Mouse (Mus musculus): ENCODE measurements around the gene Tmem129. TPM values are rescaled to one million over a fixed set of nuclear protein-coding genes. Genes with fewer than 3 reads are reported as not detected.

The Tmem129 gene
- polyA plus RNA-seq, 1 experiment, result 27.2 TPM

DNA sequence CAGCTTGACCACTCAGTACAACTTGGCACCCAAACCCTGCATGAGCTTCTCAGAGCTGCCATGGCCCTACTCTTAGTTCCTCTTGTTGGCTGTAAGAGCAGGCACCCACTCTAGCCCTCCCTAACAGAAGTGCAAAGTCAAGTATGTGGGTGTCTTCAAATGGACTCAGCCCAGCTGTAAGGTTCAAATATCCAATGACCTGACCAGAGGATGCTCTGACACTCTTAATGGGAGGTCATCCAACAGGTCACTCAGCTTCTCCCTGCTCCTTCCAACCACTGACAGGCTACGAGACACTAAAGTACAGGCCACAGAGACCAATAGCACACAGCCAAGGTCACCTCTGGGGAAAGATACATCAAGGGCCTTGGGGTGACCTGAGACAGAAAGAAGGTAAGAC, 49.0 kb downstream of the Tmem129 start:
- H3K79me2 ChIP-seq (ENCODE audit: control insufficient read depth, insufficient read depth), result no peaks in the 10 kb centered on the region
- H3K36me3 ChIP-seq (ENCODE audit: control insufficient read depth, insufficient read depth), result peaks cover 27% of the 10 kb centered on the region
- H3K27me3 ChIP-seq (ENCODE audit: control insufficient read depth, insufficient read depth, insufficient read length), result no peaks in the 10 kb centered on the region
- no peak overlapping the region for H3ac ChIP-seq (ENCODE audit: control insufficient read depth, insufficient read length)
- no peak overlapping the region for H3K4me3 ChIP-seq
- TF ChIP-seq CEBPB (IDR thresholded peaks at IDR 0.05; ENCODE audit: insufficient read depth, poor library complexity, severe bottlenecking) (no peak), REST (IDR thresholded peaks at IDR 0.05; ENCODE audit: insufficient read depth, insufficient read length) (no peak), E2F4 (IDR thresholded peaks at IDR 0.05; ENCODE audit: insufficient read depth) (no peak), TCF12 (IDR thresholded peaks at IDR 0.05; ENCODE audit: insufficient read depth, poor library complexity, severe bottlenecking) (no peak), MYOG (IDR thresholded peaks at IDR 0.05; ENCODE audit: control insufficient read depth in 1 of 3, insufficient read depth in 1 of 3, insufficient read length in 2 of 3, low read depth in 2 of 3) (no peak), SRF (IDR thresholded peaks at IDR 0.05; ENCODE audit: control insufficient read depth, insufficient read length, low read depth) (no peak), MYOD1 (IDR thresholded peaks at IDR 0.05; ENCODE audit: control insufficient read depth in 1 of 3, insufficient read length in 2 of 3, low read depth in 2 of 3) (no peak), TCF3 (IDR thresholded peaks at IDR 0.05; ENCODE audit: insufficient read length, low read depth) (no peak)
- no peak overlapping the region for H3K4me2 ChIP-seq (ENCODE audit: low read depth)

DNA sequence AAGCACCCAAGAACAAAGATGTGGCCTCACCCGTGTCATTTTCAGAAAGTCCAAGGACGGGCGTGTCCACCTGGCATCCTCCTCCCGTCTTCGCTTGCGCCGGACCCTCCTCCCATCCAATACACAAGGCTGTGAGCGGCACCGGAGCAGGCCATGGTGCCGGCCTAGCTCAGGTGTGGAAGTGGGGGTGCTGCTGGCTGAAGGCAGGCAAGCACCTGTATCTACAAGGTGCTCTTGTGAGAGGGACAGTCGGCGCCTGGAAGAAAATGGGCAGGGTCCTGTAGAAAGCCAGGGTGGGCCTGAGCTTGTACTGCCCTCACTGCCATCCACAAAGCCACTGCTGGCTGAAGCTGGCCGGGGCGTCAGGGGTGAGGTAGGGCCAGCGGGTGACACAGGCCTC, 50.8 kb downstream of the Tmem129 start:
- no peaks in the 10 kb centered on the region for H3K27me3 ChIP-seq (ENCODE audit: control insufficient read depth, insufficient read depth, insufficient read length)
- H3K79me2 ChIP-seq (ENCODE audit: control insufficient read depth, insufficient read depth), result no peaks in the 10 kb centered on the region
- H3ac ChIP-seq (ENCODE audit: control insufficient read depth, insufficient read length), result no peak overlapping the region
- H3K36me3 ChIP-seq (ENCODE audit: control insufficient read depth, insufficient read depth), result peaks cover 24% of the 10 kb centered on the region
- H3K4me2 ChIP-seq (ENCODE audit: low read depth), result no peak overlapping the region
- H3K4me3 ChIP-seq, result no peak overlapping the region
- no peak for TF ChIP-seq REST (IDR thresholded peaks at IDR 0.05; ENCODE audit: insufficient read depth, insufficient read length)
- no peak for TF ChIP-seq CEBPB (IDR thresholded peaks at IDR 0.05; ENCODE audit: insufficient read depth, poor library complexity, severe bottlenecking)
- TF ChIP-seq MAX (IDR thresholded peaks at IDR 0.05; ENCODE audit: low read depth), result no peak
- TF ChIP-seq POLR2A (IDR thresholded peaks at IDR 0.05; ENCODE audit: insufficient read length, low read depth), result no peak
- TF ChIP-seq POLR2AphosphoS2 (IDR thresholded peaks at IDR 0.05; ENCODE audit: insufficient read length, low read depth), result no peak
- TF ChIP-seq TCF3 (IDR thresholded peaks at IDR 0.05; ENCODE audit: insufficient read length, low read depth), result no peak
- no peak for TF ChIP-seq SRF (IDR thresholded peaks at IDR 0.05; ENCODE audit: control insufficient read depth, insufficient read length, low read depth)

DNA sequence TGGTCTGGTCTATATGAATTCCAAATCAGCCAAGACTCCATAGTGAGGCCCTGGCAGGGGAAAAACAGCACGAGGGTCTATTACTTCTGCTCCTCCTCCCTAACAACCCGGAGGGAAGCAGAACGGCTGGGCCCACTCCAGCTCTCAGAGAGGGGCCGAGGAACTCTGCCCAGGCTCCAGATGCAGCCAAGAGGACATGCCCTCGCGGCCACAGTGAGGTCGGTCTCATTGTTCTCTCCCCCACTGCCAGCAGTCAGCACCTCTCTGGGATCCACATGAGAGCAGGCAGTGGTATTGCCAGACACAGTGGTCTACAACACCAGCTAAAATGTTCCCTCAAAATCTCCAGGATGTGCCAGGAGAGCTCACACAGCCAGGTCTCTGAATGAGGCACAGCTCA, 51.6 kb downstream of the Tmem129 start:
- Histone ChIP-seq H3ac (ENCODE audit: control insufficient read depth, insufficient read length) (no peak overlapping the region), H3K36me3 (ENCODE audit: control insufficient read depth, insufficient read depth) (peaks cover 19% of the 10 kb centered on the region), H3K79me2 (ENCODE audit: control insufficient read depth, insufficient read depth) (no peaks in the 10 kb centered on the region), H3K4me3 (no peak overlapping the region), H3K4me2 (ENCODE audit: low read depth) (no peak overlapping the region), H3K27me3 (ENCODE audit: control insufficient read depth, insufficient read depth, insufficient read length) (no peaks in the 10 kb centered on the region)
- TF ChIP-seq POLR2A (IDR thresholded peaks at IDR 0.05; ENCODE audit: insufficient read length, low read depth) (no peak), CEBPB (IDR thresholded peaks at IDR 0.05; ENCODE audit: insufficient read depth, poor library complexity, severe bottlenecking) (no peak), MYOD1 (IDR thresholded peaks at IDR 0.05; ENCODE audit: control insufficient read depth in 1 of 3, insufficient read length in 2 of 3, low read depth in 2 of 3) (no peak), TCF12 (IDR thresholded peaks at IDR 0.05; ENCODE audit: insufficient read depth, poor library complexity, severe bottlenecking) (no peak), E2F4 (IDR thresholded peaks at IDR 0.05; ENCODE audit: insufficient read depth) (no peak), MAX (IDR thresholded peaks at IDR 0.05; ENCODE audit: low read depth) (no peak), REST (IDR thresholded peaks at IDR 0.05; ENCODE audit: insufficient read depth, insufficient read length) (no peak), SRF (IDR thresholded peaks at IDR 0.05; ENCODE audit: control insufficient read depth, insufficient read length, low read depth) (no peak), POLR2AphosphoS2 (IDR thresholded peaks at IDR 0.05; ENCODE audit: insufficient read length, low read depth) (no peak)

DNA sequence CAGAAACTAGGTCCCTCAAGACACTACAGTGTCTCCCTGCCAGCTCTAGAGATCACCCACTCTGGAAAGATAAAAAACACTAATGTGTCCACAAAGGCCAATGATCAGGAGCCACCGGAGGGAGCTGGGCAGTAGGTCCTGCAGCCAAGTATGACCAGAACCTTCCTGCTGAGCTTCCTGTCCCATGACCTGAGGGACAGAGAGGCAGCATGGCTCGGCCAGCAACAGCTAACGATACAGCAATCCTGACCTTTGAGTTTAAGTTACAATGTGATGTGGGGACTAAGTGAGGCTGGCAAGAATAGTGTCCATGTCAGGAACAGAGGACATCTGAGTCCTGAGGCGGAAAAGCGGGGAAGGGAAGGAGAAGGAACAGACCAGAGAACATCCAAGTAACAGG, 52.9 kb downstream of the Tmem129 start:
- H3K79me2 ChIP-seq (ENCODE audit: control insufficient read depth, insufficient read depth), result no peaks in the 10 kb centered on the region
- H3K4me3 ChIP-seq, result no peak overlapping the region
- no peak for TF ChIP-seq POLR2A (IDR thresholded peaks at IDR 0.05; ENCODE audit: insufficient read length, low read depth)
- no peak for TF ChIP-seq SRF (IDR thresholded peaks at IDR 0.05; ENCODE audit: control insufficient read depth, insufficient read length, low read depth)
- no peak for TF ChIP-seq TCF3 (IDR thresholded peaks at IDR 0.05; ENCODE audit: insufficient read length, low read depth)
- no peak for TF ChIP-seq USF1 (IDR thresholded peaks at IDR 0.05; ENCODE audit: low read depth)
- no peak for TF ChIP-seq REST (IDR thresholded peaks at IDR 0.05; ENCODE audit: insufficient read depth, insufficient read length)
- no peak for TF ChIP-seq MYOG (IDR thresholded peaks at IDR 0.05; ENCODE audit: control insufficient read depth in 1 of 3, insufficient read depth in 1 of 3, insufficient read length in 2 of 3, low read depth in 2 of 3)
- TF ChIP-seq POLR2AphosphoS2 (IDR thresholded peaks at IDR 0.05; ENCODE audit: insufficient read length, low read depth), result no peak
- H3K36me3 ChIP-seq (ENCODE audit: control insufficient read depth, insufficient read depth), result peaks cover 16% of the 10 kb centered on the region
- no peak overlapping the region for H3ac ChIP-seq (ENCODE audit: control insufficient read depth, insufficient read length)
- H3K4me2 ChIP-seq (ENCODE audit: low read depth), result no peak overlapping the region
- H3K27me3 ChIP-seq (ENCODE audit: control insufficient read depth, insufficient read depth, insufficient read length), result no peaks in the 10 kb centered on the region

Other genes with a start within 250 kb of the Tmem129 start
- gene Nkx1-1, start 224.4 kb downstream of the Tmem129 start, polyA plus RNA-seq (2012; fragmentation: generic; extraction: Trizol), result not detected
- 28.3 TPM for gene Fam53a, start 28.8 kb downstream of the Tmem129 start, polyA plus RNA-seq (2012; fragmentation: generic; extraction: Trizol)
- gene Gm9903, start 28.5 kb downstream of the Tmem129 start, polyA plus RNA-seq (2012; fragmentation: generic; extraction: Trizol), result 0.25 TPM
- gene Slbp, start 5.8 kb downstream of the Tmem129 start, polyA plus RNA-seq (2012; fragmentation: generic; extraction: Trizol), result 13.1 TPM
- 54.1 TPM for gene Tacc3, start 288 bp downstream of the Tmem129 start, polyA plus RNA-seq (2012; fragmentation: generic; extraction: Trizol)
- 2.7 TPM for gene Fgfr3, start 63.3 kb upstream of the Tmem129 start, polyA plus RNA-seq (2012; fragmentation: generic; extraction: Trizol)
- gene Letm1, start 124.4 kb upstream of the Tmem129 start, polyA plus RNA-seq (2012; fragmentation: generic; extraction: Trizol), result 29.2 TPM
- 23.9 TPM for gene Nsd2, start 162.3 kb upstream of the Tmem129 start, polyA plus RNA-seq (2012; fragmentation: generic; extraction: Trizol)